Mouse (Mus musculus) ovary, postnatal 10 days (tissue): ENCODE measurements at regions not wholly inside any gene's neighbourhood (a gene's known extent, or its start where the extent isn't known, plus 50 kb on each side); places are given as distances from the start of the nearest gene placed in this dataset.

Source experiments
- DNase-seq: peaks from one replicate; pipeline ENCODE4 v3.0.0; 2022; ENCODE audit warnings: low spot score

DNA sequence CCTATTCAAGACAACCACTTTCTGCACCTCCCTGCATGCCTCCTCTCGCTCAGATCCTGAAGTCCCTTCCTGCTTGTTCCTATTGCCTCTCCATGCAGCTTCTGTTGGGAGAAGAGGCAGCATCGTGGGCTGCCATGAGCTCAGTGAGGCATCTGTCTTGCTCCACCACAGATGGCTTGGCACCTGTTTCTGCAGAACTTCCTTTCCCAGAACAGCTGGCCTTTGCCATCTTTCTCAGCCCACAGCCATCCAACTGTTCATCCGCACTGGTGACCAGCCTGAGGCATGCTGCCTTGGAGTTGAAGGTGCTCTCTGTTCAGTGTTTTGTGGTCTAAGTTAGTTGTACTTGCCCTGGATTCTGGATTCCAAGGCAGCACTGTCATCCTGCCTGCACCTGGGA, 312.5 kb downstream of the Cmpk2 start:
- DNase-seq = no peak

DNA sequence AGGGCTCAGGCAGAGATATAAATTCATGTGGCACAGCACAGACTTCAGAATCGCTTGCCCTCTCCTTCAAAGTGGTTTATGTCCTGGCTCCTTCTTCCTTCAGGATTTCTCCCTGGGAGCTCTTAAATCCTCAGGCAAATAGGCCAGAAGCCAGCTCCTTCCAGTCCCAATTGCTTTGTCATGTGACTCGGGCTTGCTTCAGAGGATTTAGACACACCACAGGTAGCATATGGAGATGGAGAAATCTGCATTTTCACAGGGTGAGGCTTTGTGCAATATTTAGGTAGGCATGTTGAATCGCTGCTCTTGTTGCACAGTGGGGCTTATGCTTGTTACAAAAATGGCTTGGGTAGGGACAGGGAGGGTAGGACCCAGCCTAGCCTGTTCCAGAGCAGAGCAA, 309.8 kb downstream of the Cmpk2 start:
- no peak for DNase-seq

DNA sequence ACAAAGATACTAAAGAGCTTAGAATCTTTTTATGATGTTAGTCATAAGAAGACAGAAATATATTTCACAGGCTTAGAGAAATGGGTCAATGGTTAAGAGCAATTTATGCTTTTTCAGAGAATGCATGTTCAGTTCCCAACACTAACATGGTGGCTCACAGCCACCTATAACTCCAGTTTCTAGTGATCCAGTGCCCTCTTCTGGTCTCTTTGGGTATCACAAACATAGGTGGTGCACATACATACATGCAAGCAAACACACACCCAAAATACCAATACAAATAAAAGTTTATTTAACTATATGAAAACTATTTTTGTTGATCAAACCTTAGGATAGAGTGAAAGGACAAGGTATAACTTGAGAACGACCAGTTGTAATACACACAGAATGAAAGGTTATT, 308.0 kb downstream of the Cmpk2 start:
- DNase-seq = no peak

GRCm38 (mm10) chr12:26774016-26774415, 305.0 kb downstream of the Cmpk2 start:
- no peak for DNase-seq

DNA sequence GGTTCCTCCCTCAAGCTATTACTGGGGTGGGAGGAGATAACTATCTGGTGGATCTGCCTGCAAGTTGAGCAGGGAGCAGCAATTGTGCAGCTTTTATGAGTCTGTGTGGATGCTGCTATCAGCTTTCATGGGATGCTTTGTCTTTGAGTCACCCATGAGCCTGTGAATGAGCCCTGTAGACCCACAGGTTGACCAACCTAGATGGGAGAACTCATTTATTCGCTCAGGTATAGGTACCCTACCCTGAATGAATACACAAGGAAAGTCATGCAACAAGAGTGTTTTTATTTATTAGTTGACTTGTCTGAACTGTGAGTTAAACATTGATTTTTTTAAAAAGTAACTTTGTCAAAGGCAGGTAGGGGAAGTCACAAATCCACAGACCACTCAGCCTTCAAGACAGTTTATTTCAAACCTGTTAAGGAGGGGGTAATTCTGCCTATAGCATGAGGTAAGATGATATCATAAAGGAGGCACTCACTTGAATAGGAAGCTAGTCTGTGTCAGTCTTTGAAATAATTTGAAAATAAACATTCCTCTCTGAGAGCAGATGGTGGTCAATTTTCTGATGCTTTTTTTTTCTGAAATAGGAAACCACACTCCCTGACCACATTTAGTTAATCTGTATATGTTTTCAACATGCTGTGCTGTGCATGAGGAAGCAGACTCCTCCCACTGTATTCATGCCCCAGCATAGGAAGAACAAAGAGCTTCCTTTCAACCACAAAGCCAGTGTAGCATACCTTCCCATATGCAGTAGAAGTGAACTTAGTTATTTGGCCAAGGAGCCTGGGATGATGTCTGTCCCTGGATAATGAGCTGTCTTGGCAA, 302.0 kb downstream of the Cmpk2 start:
- no peak for DNase-seq

- no peak for DNase-seq
Measured at GRCm38 (mm10) chr12:26767551-26767950, 298.5 kb downstream of the Cmpk2 start.

GRCm38 (mm10) chr12:26758657-26759325, 289.8 kb downstream of the Cmpk2 start:
- DNase-seq = no peak

- DNase-seq = no peak
Measured at GRCm38 (mm10) chr12:26756284-26756683, 287.3 kb downstream of the Cmpk2 start.

- no peak for DNase-seq
Measured at GRCm38 (mm10) chr12:26754611-26755010, 285.6 kb downstream of the Cmpk2 start.

DNA sequence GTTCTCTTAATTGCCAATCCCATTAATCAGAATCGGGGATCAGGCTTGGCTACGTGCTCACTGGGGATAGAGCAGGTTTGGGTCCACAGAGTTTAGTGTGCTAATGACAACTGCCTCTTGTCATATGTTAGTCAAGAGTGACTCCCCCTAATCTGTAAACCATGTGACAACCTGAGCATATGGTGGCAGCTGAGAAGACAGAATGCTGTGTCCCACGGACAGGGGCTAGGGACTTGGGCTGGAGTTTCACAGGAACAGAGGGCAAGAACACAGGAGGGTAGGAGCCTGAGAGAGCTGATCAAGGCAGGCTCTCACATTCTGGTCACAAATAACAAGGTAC, 265.5 kb downstream of the Cmpk2 start:
- no peak for DNase-seq

DNA sequence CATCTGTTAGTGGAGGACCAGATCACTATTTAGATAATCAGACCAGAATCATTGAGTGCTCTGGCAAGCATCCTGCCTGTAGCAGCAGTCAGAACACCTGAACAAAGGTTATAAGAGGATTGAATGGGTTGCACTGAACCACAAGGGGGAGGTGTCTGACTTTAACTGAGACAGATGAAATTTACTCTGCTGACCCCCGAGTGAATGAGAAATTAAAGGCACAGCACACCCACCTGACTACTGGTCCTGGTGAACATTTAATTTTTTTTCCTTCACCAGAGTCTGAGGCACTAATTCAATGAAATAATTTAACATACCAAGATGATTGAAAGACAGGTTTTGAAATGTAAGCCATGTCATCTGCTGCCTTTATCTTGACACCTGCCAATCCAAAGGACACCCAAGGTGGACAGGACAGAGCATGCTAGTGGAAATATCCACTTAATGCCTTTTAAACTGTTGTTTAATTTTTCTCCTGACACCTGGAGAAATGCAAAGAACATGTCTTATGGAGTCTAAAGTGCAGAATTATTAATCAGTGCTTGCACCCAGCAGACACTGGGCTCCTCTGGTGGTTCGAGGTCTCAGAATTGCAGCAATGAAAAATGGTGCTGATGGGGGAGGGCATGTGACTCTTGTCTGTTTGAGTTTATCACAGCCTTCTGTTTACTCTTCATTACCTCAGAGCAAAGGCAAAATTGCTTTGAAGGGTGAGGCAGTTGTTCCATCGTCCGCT, 265.0 kb downstream of the Cmpk2 start:
- DNase-seq = no peak

DNA sequence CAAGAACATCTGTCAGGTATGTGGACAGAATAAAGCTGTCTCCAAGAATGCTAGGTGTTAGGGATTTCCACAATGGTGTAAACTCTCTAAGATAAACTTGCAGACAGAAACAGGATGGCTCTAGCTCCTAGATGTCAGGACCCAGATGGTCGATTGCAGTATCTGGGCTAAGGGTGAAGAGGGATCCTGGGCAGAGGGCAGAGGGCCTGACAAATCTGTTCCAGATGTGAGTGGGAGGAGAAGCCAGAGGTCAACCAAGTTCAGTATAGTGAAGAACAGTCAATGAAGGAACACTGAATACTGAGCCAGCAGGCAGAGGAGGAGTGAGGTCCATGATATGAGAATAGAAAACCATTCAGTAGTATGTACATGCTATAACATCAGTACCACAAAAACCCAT, 254.4 kb downstream of the Cmpk2 start:
- DNase-seq = no peak

- no peak for DNase-seq
Measured at GRCm38 (mm10) chr12:26698838-26699237, 229.8 kb downstream of the Cmpk2 start.

DNA sequence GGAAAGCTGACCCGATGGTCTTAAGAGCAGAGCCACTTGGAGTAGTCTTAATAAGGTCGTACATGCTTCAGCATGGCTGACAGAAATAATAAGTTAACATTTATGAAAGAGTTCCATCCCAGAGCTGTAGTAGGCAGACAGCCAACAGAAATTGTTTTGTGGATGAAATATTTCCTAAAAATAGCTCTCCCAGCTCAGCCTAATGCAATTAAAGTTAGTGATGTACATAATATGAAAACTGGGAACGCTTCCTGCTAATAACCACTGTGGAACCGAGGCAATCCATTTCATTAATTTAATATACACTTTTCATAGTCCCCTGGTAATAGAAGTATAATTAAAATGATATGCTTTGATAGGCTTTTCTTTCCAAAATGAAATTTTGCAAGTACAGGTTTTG, 219.0 kb downstream of the Cmpk2 start:
- DNase-seq = no peak

- no peak for DNase-seq
Measured at GRCm38 (mm10) chr12:26680568-26680947, 211.6 kb downstream of the Cmpk2 start.

- DNase-seq = no peak
Measured at GRCm38 (mm10) chr12:26679887-26680567, 211.0 kb downstream of the Cmpk2 start.

DNA sequence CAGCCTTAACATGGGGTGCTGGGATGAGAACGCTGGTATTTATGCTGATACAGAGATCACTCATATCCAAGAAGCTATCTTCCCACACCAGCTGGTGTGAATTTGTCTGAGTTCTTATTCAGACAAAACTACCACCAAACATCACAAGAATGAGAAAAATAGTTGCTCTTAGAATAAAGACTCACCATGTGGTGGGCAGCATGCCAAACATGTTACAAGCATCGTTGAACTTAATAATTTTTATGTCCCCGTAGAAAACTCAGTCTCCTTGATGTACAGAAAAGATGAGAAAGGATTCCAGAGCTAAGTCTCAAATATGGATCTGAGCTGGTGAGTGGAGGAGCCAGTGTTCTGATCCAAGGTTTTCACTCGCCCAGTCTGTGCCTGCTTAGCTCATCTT, 196.5 kb downstream of the Cmpk2 start:
- DNase-seq = no peak

GRCm38 (mm10) chr12:26654251-26654650, 185.2 kb downstream of the Cmpk2 start:
- no peak for DNase-seq

DNA sequence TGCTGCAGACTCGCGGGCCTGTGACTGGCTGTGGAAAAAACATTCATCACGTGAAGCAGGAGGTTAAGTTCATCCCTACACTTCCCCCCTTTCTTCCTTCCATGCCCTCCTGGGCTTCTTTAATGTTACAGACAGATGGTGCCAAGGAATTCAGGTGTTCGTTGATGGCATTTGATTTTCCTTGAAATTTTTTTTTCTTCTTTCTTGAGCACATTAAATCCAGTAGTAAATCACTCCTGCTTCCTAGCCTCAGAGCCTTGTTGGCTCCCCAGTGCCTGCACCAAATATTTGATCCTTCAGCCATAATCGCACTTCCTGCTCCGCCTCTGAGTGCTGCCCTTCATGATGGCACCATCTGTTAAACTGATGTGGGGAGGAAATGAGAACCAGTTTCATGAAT, 184.8 kb downstream of the Cmpk2 start:
- DNase-seq = no peak

DNA sequence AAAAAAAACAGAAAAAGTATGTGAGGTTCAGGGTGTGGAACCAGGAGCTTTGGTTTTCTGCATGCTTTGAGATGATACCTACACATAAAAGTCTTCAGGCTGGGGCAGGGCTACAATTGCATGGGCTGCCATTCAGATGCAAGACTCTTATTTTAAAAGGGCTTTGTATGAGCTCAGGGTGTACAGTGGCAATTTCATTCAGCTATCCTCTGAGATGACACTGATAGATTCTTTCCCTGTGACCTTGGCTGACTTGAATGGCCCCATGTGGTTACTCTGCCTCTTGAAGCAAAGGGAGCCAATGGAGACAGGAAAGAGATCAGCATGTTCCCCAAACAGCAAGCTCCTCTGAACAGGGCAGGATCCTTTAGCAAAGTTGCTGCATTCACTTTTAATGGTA, 177.1 kb downstream of the Cmpk2 start:
- DNase-seq = no peak

DNA sequence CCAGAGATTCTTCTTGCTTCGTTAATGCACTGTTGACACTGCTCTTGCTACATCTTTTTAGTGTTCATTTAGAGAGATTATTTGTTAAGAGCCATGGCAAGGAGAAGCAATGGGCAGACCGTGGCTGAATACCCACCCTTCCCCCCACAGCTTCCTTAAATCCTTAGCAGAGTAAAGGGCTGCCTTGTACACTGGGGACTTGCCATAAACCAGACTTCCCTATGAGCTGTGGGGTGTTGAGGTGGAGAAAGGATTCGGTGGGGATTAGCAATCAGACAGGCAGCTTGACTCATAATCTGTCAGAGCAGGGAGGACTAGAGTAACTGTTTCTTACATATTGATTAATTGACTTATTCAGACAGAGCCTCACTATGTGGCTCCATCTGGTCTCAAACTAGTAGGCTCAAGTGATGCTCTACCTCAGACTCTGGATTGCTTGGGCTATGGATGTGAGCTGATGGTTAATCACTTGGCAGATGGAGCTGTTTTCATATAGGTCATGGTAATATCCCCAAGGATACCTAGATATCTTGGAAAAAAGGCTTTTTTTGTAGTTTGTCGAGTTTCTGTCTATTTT, 166.7 kb downstream of the Cmpk2 start:
- no peak for DNase-seq

DNA sequence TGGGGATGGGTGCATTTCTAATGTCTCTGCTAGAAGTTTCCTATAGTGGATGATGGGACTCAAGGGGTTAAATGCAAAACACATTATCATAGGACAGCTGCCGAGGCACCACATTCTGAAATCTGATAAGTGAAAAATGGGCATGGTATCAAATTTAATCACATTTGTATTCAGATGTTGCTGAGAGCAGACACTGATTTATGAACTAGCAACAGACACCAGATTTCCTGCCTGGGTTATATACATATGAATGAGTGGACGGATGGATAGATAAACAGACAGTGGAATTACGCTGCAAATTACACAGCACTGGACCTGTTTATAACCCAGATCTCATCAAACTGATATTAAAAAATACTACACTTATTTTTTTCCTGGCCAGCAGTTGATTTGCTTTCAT, 166.2 kb downstream of the Cmpk2 start:
- no peak for DNase-seq
